Mouse (Mus musculus) left cerebral cortex, postnatal 25 days (tissue): ENCODE data around the gene Dnajc13. TPM values are rescaled to one million over a fixed set of nuclear protein-coding genes. Genes with fewer than 3 reads are reported as not detected.

ENCODE experiments used
- DNase-seq, 2 experiments: peaks; one replicate each; pipeline ENCODE4 v3.0.0; 2022; ENCODE audit warnings: low spot score in 2 of 2, mixed read lengths in 1 of 2
- intact Hi-C: fragments of 180-260 bp; cut with DNase I; formaldehyde crosslinking; loops from one replicate; pipeline ENCODE4 v1.15.1; 2025
- total RNA-seq, 2 experiments: library from RNA; stranded (reverse); gene quantifications; 2 replicates each; pipeline ENCODE4 v1.2.3; 2021

Gene Dnajc13
- total RNA-seq = 10 to 100 TPM; 64.2 to 68.5 TPM

GRCm38 (mm10) chr9:104262823-104263352 is at the start of gene Dnajc13:
Gene Dnajc13 (minus strand): TSS chr9:104262930.
- intact Hi-C loops = no loop called here
- peak; percentile 98 to 99 for DNase-seq

- peak; percentile 78 to 86 for DNase-seq
- intact Hi-C loops = loop anchor here (1.0 to 10.0 kb wide), 3 partner anchors 28 to 232 kb away; no protein-coding TSS in a partner anchor
Measured at GRCm38 (mm10) chr9:104306734-104307133, 44.0 kb upstream of the Dnajc13 start.

GRCm38 (mm10) chr9:104305333-104306111 is 42.8 kb upstream of the Dnajc13 start:
- no peak for DNase-seq
- intact Hi-C loops = loop anchor here (1.0 to 10.0 kb wide), 3 partner anchors 27 to 231 kb away; no protein-coding TSS in a partner anchor

GRCm38 (mm10) chr9:104304800-104305199 is 42.1 kb upstream of the Dnajc13 start:
- intact Hi-C loops = loop anchor here (5.0 to 10.0 kb wide), 2 partner anchors 102 to 230 kb away; no protein-coding TSS in a partner anchor
- DNase-seq = no peak

GRCm38 (mm10) chr9:104304376-104304775 is 41.6 kb upstream of the Dnajc13 start:
- no peak for DNase-seq
- intact Hi-C loops = loop anchor here (10.0 kb wide), 1 partner anchor 230 kb away; no protein-coding TSS in a partner anchor

- intact Hi-C loops = loop anchor here (10.0 kb wide), 1 partner anchor 226 kb away; no protein-coding TSS in a partner anchor
- no peak for DNase-seq
Measured at GRCm38 (mm10) chr9:104300569-104300968, 37.8 kb upstream of the Dnajc13 start.

GRCm38 (mm10) chr9:104297041-104297440 is 34.3 kb upstream of the Dnajc13 start:
- intact Hi-C loops = no loop called here

GRCm38 (mm10) chr9:104284934-104285333 is 22.2 kb upstream of the Dnajc13 start:
- intact Hi-C loops = no loop called here

More at GRCm38 (mm10) chr9:104297041-104297440, 34.3 kb upstream of the Dnajc13 start:
- DNase-seq = no peak

GRCm38 (mm10) chr9:104282536-104282935 is 19.8 kb upstream of the Dnajc13 start:
- no peak for DNase-seq
- intact Hi-C loops = no loop called here

More at GRCm38 (mm10) chr9:104284934-104285333, 22.2 kb upstream of the Dnajc13 start:
- no peak for DNase-seq

- no peak for DNase-seq
- intact Hi-C loops = no loop called here
Measured at GRCm38 (mm10) chr9:104281737-104282136, 19.0 kb upstream of the Dnajc13 start.

GRCm38 (mm10) chr9:104280725-104281495 is 18.2 kb upstream of the Dnajc13 start:
- no peak for DNase-seq
- intact Hi-C loops = no loop called here

- intact Hi-C loops = loop anchor here (1.0 to 10.0 kb wide), 3 partner anchors 29 to 1107 kb away; no protein-coding TSS in a partner anchor
- DNase-seq = peak; percentile 49 to 57
Measured at GRCm38 (mm10) chr9:104277528-104278162, 14.9 kb upstream of the Dnajc13 start.

- no peak for DNase-seq
- intact Hi-C loops = loop anchor here (10.0 kb wide), 1 partner anchor 1110 kb away; no protein-coding TSS in a partner anchor
Measured at GRCm38 (mm10) chr9:104275084-104275785, 12.5 kb upstream of the Dnajc13 start.

GRCm38 (mm10) chr9:104272057-104272456 is 9.3 kb upstream of the Dnajc13 start:
- DNase-seq = no peak
- intact Hi-C loops = loop anchor here (10.0 kb wide), 1 partner anchor 1113 kb away; no protein-coding TSS in a partner anchor

GRCm38 (mm10) chr9:104271642-104272041 is 8.9 kb upstream of the Dnajc13 start:
- intact Hi-C loops = loop anchor here (10.0 kb wide), 1 partner anchor 1113 kb away; no protein-coding TSS in a partner anchor
- no peak for DNase-seq

GRCm38 (mm10) chr9:104269944-104270343 is 7.2 kb upstream of the Dnajc13 start:
- peak in 1 of 2 experiments; percentile 43 for DNase-seq
- intact Hi-C loops = loop anchor here (10.0 kb wide), 1 partner anchor 1115 kb away; no protein-coding TSS in a partner anchor

GRCm38 (mm10) chr9:104269349-104269871 is 6.7 kb upstream of the Dnajc13 start:
- intact Hi-C loops = no loop called here
- DNase-seq = peak in 1 of 2 experiments; percentile 85

GRCm38 (mm10) chr9:104264567-104264966 is 1.8 kb upstream of the Dnajc13 start:
- intact Hi-C loops = no loop called here
- no peak for DNase-seq
